Mouse (Mus musculus) kidney, embryonic 16.5 days (tissue): ENCODE measurements at regions not wholly inside any gene's neighbourhood (a gene's known extent, or its start where the extent isn't known, plus 50 kb on each side); places are given as distances from the start of the nearest gene placed in this dataset.

Source experiments
- ATAC-seq: fragments of 200-750 bp; cut with Nextera tagmentation; 2 replicates; pipeline ENCODE4 v1.8.0; 2017; ENCODE audit warnings: moderate TSS enrichment; ENCODE audit not compliant: low FRiP score, low TSS enrichment
- H3K27ac ChIP-seq: fragments of 300-500 bp; sonication (generic); 2 replicates; pipeline ENCODE4 v1.5.1; 2014; ENCODE audit warnings: low read length
- H3K27me3 ChIP-seq: fragments of 300-500 bp; sonication (generic); 2 replicates; pipeline ENCODE4 v1.6.1; 2014; ENCODE audit warnings: low read length, control low read depth, mixed read lengths; ENCODE audit not compliant: insufficient read depth
- H3K36me3 ChIP-seq: fragments of 300-500 bp; sonication (generic); 2 replicates; pipeline ENCODE4 v1.6.1; 2014; ENCODE audit warnings: low read length, control low read depth, mixed read lengths; ENCODE audit not compliant: insufficient read depth
- H3K4me1 ChIP-seq: fragments of 300-500 bp; sonication (generic); 2 replicates; pipeline ENCODE4 v1.6.1; 2014; ENCODE audit warnings: low read length, control low read depth, mixed read lengths; ENCODE audit not compliant: insufficient read depth
- H3K4me2 ChIP-seq: fragments of 300-500 bp; sonication (generic); replicated peaks from 2 replicates; pipeline ENCODE4 v1.6.1; 2014; ENCODE audit warnings: low read depth, low read length
- H3K4me3 ChIP-seq: fragments of 300-500 bp; sonication (generic); 2 replicates; pipeline ENCODE4 v1.5.1; 2014; ENCODE audit warnings: mild to moderate bottlenecking, low read length
- H3K9ac ChIP-seq: fragments of 300-500 bp; sonication (generic); replicated peaks from 2 replicates; pipeline ENCODE4 v1.6.1; 2014; ENCODE audit warnings: low read length
- H3K9me3 ChIP-seq: fragments of 300-500 bp; sonication (generic); 2 replicates; pipeline ENCODE4 v1.6.1; 2016; ENCODE audit warnings: low read length, control low read depth
- WGBS: fragments of 180-500 bp; shearing (Covaris S2); extraction: QIAGEN DNeasy Blood & Tissue Kit; methylation state at CpG from one replicate; pipeline ENCODE4 v1.1.7; 2014; 5-methylcytosine and 5-hydroxymethylcytosine counted together

GRCm38 (mm10) chr7:75923951-75924467, 75.9 kb downstream of the Klhl25 start:
- Histone ChIP-seq H3K36me3 (no peaks in the 10 kb centered on the region), H3K27me3 (no peaks in the 10 kb centered on the region), H3K9ac (no peak overlapping the region), H3K4me1 (no peaks in the 10 kb centered on the region), H3K4me3 (no peak overlapping the region), H3K27ac (no peak overlapping the region), H3K9me3 (no peaks in the 10 kb centered on the region), H3K4me2 (no peak overlapping the region)
- ATAC-seq = no peak
- 39% methylated on average over 3 of the region's 3 CpGs for WGBS

- H3K27me3 ChIP-seq = no peaks in the 10 kb centered on the region
- ATAC-seq = peak; percentile 75; the same call in 1 of the 2 replicates
- no peaks in the 10 kb centered on the region for H3K4me1 ChIP-seq
- H3K9me3 ChIP-seq = no peaks in the 10 kb centered on the region
- no peaks in the 10 kb centered on the region for H3K36me3 ChIP-seq
- no peak overlapping the region for H3K4me2 ChIP-seq
- no peak overlapping the region for H3K9ac ChIP-seq
- H3K4me3 ChIP-seq = no peak overlapping the region
- H3K27ac ChIP-seq = no peak overlapping the region
- 24% methylated on average over 4 of the region's 4 CpGs for WGBS
Observed at GRCm38 (mm10) chr7:75927537-75927936, 79.4 kb downstream of the Klhl25 start.

- no peak overlapping the region for H3K4me3 ChIP-seq
- no peaks in the 10 kb centered on the region for H3K9me3 ChIP-seq
- H3K4me1 ChIP-seq = no peaks in the 10 kb centered on the region
- no peak overlapping the region for H3K27ac ChIP-seq
- H3K9ac ChIP-seq = no peak overlapping the region
- H3K36me3 ChIP-seq = no peaks in the 10 kb centered on the region
- H3K27me3 ChIP-seq = no peaks in the 10 kb centered on the region
- ATAC-seq = no peak
- WGBS = 73% methylated on average over 3 of the region's 3 CpGs
- no peak overlapping the region for H3K4me2 ChIP-seq
Observed at GRCm38 (mm10) chr7:75943844-75944243, 95.7 kb downstream of the Klhl25 start.

GRCm38 (mm10) chr7:75955671-75956070, 107.6 kb downstream of the Klhl25 start:
- Histone ChIP-seq H3K27me3 (no peaks in the 10 kb centered on the region), H3K9ac (no peak overlapping the region), H3K4me3 (no peak overlapping the region), H3K9me3 (no peaks in the 10 kb centered on the region), H3K4me1 (no peaks in the 10 kb centered on the region), H3K27ac (no peak overlapping the region), H3K36me3 (no peaks in the 10 kb centered on the region), H3K4me2 (no peak overlapping the region)
- WGBS = 72% methylated on average over 9 of the region's 9 CpGs
- no peak for ATAC-seq

- Histone ChIP-seq H3K36me3 (no peaks in the 10 kb centered on the region), H3K4me2 (no peak overlapping the region), H3K4me3 (no peak overlapping the region), H3K27ac (no peak overlapping the region), H3K9ac (no peak overlapping the region), H3K4me1 (no peaks in the 10 kb centered on the region), H3K9me3 (no peaks in the 10 kb centered on the region), H3K27me3 (no peaks in the 10 kb centered on the region)
- ATAC-seq = no peak
- 74% methylated on average over 5 of the region's 5 CpGs for WGBS
Observed at GRCm38 (mm10) chr7:75957366-75957765, 109.3 kb downstream of the Klhl25 start.

GRCm38 (mm10) chr7:75959903-75960620, 112.0 kb downstream of the Klhl25 start:
- no peaks in the 10 kb centered on the region for H3K9me3 ChIP-seq
- H3K4me3 ChIP-seq = no peak overlapping the region
- H3K9ac ChIP-seq = no peak overlapping the region
- H3K4me1 ChIP-seq = no peaks in the 10 kb centered on the region
- WGBS = 78% methylated on average over 13 of the region's 14 CpGs
- no peak for ATAC-seq
- no peaks in the 10 kb centered on the region for H3K27me3 ChIP-seq
- no peak overlapping the region for H3K4me2 ChIP-seq
- H3K27ac ChIP-seq = no peak overlapping the region
- no peaks in the 10 kb centered on the region for H3K36me3 ChIP-seq

- Histone ChIP-seq H3K4me1 (no peaks in the 10 kb centered on the region), H3K27ac (no peak overlapping the region), H3K4me3 (no peak overlapping the region), H3K9ac (no peak overlapping the region), H3K36me3 (no peaks in the 10 kb centered on the region), H3K9me3 (no peaks in the 10 kb centered on the region), H3K4me2 (no peak overlapping the region), H3K27me3 (no peaks in the 10 kb centered on the region)
- no peak for ATAC-seq
- WGBS = 89% methylated on average over 5 of the region's 5 CpGs
Observed at GRCm38 (mm10) chr7:75968177-75968576, 120.1 kb downstream of the Klhl25 start.

- no peak for ATAC-seq
- Histone ChIP-seq H3K9ac (no peak overlapping the region), H3K27me3 (no peaks in the 10 kb centered on the region), H3K9me3 (no peaks in the 10 kb centered on the region), H3K4me1 (no peaks in the 10 kb centered on the region), H3K4me2 (no peak overlapping the region), H3K36me3 (no peaks in the 10 kb centered on the region), H3K4me3 (no peak overlapping the region), H3K27ac (no peak overlapping the region)
- WGBS = 78% methylated on average over 7 of the region's 7 CpGs
Observed at GRCm38 (mm10) chr7:75970914-75971313, 122.8 kb downstream of the Klhl25 start.

GRCm38 (mm10) chr7:75971706-75972105, 123.6 kb downstream of the Klhl25 start:
- H3K27me3 ChIP-seq = no peaks in the 10 kb centered on the region
- no peaks in the 10 kb centered on the region for H3K4me1 ChIP-seq
- H3K36me3 ChIP-seq = no peaks in the 10 kb centered on the region
- H3K9ac ChIP-seq = no peak overlapping the region
- H3K4me2 ChIP-seq = no peak overlapping the region
- no peak overlapping the region for H3K27ac ChIP-seq
- no peak for ATAC-seq
- no peaks in the 10 kb centered on the region for H3K9me3 ChIP-seq
- WGBS = 92% methylated on average over 3 of the region's 3 CpGs
- H3K4me3 ChIP-seq = no peak overlapping the region

GRCm38 (mm10) chr7:75981560-75981959, 133.4 kb downstream of the Klhl25 start:
- Histone ChIP-seq H3K36me3 (no peaks in the 10 kb centered on the region), H3K4me1 (peaks cover 5% of the 10 kb centered on the region; the same call in 1 of the 2 replicates), H3K9me3 (no peaks in the 10 kb centered on the region), H3K27me3 (no peaks in the 10 kb centered on the region), H3K27ac (no peak overlapping the region), H3K4me2 (no peak overlapping the region), H3K4me3 (no peak overlapping the region), H3K9ac (no peak overlapping the region)
- no peak for ATAC-seq
- WGBS = 35% methylated on average over 5 of the region's 5 CpGs
